Mouse (Mus musculus): ENCODE data around the gene Scfd2. TPM values are rescaled to one million over a fixed set of nuclear protein-coding genes. Genes with fewer than 3 reads are reported as not detected.
A peak's percentile ranks its signal among the peaks of the same experiment; 100 is the strongest.

Gene Scfd2
- polyA plus RNA-seq, 1 experiment from 2014 or later, result 19.7 TPM

- Histone ChIP-seq H3K27ac (peak overlapping the region; percentile 48; the same call in 1 of the 2 replicates), H3K27me3 (replicated peaks) (no peaks in the 10 kb centered on the region), H3K9ac (no peak overlapping the region), H3K4me2 (no peak overlapping the region), H3K9me3 (no peaks in the 10 kb centered on the region), H3K4me3 (replicated peaks) (no peak overlapping the region), H3K36me3 (no peaks in the 10 kb centered on the region), H3K4me1 (no peaks in the 10 kb centered on the region)
- 64% methylated on average over 6 of the region's 6 CpGs for WGBS
- ATAC-seq (ENCODE audit: insufficient read depth, low FRiP score, low read depth), result no peak
Observed at GRCm38 (mm10) chr5:74224480-74224879, 307.1 kb downstream of the Scfd2 start.

GRCm38 (mm10) chr5:74222626-74223025 lies 308.9 kb downstream of the Scfd2 start:
- H3K36me3 ChIP-seq, result no peaks in the 10 kb centered on the region
- no peak overlapping the region for H3K9ac ChIP-seq
- H3K4me2 ChIP-seq, result no peak overlapping the region
- no peak for ATAC-seq (ENCODE audit: insufficient read depth, low FRiP score, low read depth)
- no peak overlapping the region for H3K4me3 ChIP-seq (replicated peaks)
- H3K27ac ChIP-seq, result no peak overlapping the region
- WGBS, result 79% methylated on average over 4 of the region's 4 CpGs
- H3K4me1 ChIP-seq, result no peaks in the 10 kb centered on the region
- H3K27me3 ChIP-seq (replicated peaks), result no peaks in the 10 kb centered on the region
- no peaks in the 10 kb centered on the region for H3K9me3 ChIP-seq

GRCm38 (mm10) chr5:74218524-74218923 lies 313.0 kb downstream of the Scfd2 start:
- no peaks in the 10 kb centered on the region for H3K9me3 ChIP-seq
- H3K4me1 ChIP-seq, result 0 out of 2 replicates have a peak, but pooled peaks cover 5% of the 10 kb centered on the region
- no peak overlapping the region for H3K9ac ChIP-seq
- WGBS, result 66% methylated on average over 4 of the region's 4 CpGs
- H3K4me3 ChIP-seq (replicated peaks), result no peak overlapping the region
- no peak overlapping the region for H3K27ac ChIP-seq
- ATAC-seq (ENCODE audit: insufficient read depth, low FRiP score, low read depth), result no peak
- no peaks in the 10 kb centered on the region for H3K36me3 ChIP-seq
- no peak overlapping the region for H3K4me2 ChIP-seq
- H3K27me3 ChIP-seq (replicated peaks), result no peaks in the 10 kb centered on the region

- ATAC-seq (ENCODE audit: insufficient read depth, low FRiP score, low read depth), result no peak
- WGBS, result 44% methylated on average over 4 of the region's 4 CpGs
Observed at GRCm38 (mm10) chr5:74215125-74215524, 316.4 kb downstream of the Scfd2 start.

DNA sequence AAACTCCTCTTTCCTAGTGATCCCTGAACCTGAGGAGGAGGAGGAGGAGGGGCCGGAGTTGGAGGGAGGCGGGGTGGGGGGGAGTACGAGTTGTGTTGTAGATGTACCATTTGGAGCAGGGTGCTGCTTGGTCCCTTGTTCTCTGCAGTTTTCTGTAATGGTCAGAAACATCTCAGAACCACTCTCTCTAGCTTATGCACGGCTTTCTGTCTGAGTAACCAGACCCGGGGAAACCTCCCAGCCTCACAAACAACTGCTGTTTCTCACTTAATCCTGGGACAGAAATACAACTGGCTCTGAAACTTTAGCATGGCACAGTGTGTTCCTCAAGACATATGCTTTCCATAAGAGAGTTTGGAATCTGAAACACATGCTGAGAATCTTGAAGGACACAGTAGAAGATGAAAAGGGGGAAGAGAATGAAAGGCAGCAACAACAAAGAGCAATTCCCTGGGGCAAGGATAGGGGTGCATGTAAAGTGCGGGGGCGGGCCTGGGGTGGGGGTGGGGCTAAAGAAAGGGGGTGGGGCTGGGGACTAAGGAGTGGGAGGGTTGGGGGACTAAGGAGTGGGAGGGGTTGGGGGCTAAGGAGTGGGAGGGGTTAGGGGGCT lies 317.0 kb downstream of the Scfd2 start:
- Histone ChIP-seq H3K4me3 (replicated peaks) (no peak overlapping the region), H3K4me2 (no peak overlapping the region), H3K36me3 (no peaks in the 10 kb centered on the region), H3K27ac (no peak overlapping the region), H3K27me3 (replicated peaks) (no peaks in the 10 kb centered on the region), H3K4me1 (0 out of 2 replicates have a peak, but pooled peaks cover 5% of the 10 kb centered on the region), H3K9ac (no peak overlapping the region), H3K9me3 (no peaks in the 10 kb centered on the region)
- WGBS, result 13% methylated on average over 7 of the region's 7 CpGs
- ATAC-seq (ENCODE audit: insufficient read depth, low FRiP score, low read depth), result no peak

More at GRCm38 (mm10) chr5:74215125-74215524, 316.4 kb downstream of the Scfd2 start:
- H3K27ac ChIP-seq, result no peak overlapping the region
- 0 out of 2 replicates have a peak, but pooled peaks cover 5% of the 10 kb centered on the region for H3K4me1 ChIP-seq
- no peaks in the 10 kb centered on the region for H3K9me3 ChIP-seq
- H3K27me3 ChIP-seq (replicated peaks), result no peaks in the 10 kb centered on the region
- no peak overlapping the region for H3K4me2 ChIP-seq
- H3K9ac ChIP-seq, result no peak overlapping the region
- H3K36me3 ChIP-seq, result no peaks in the 10 kb centered on the region
- no peak overlapping the region for H3K4me3 ChIP-seq (replicated peaks)

- 65% methylated on average over 11 of the region's 11 CpGs for WGBS
- Histone ChIP-seq H3K4me2 (no peak overlapping the region), H3K9me3 (no peaks in the 10 kb centered on the region), H3K36me3 (no peaks in the 10 kb centered on the region), H3K4me3 (replicated peaks) (no peak overlapping the region), H3K9ac (no peak overlapping the region), H3K4me1 (0 out of 2 replicates have a peak, but pooled peaks cover 5% of the 10 kb centered on the region), H3K27me3 (replicated peaks) (no peaks in the 10 kb centered on the region), H3K27ac (no peak overlapping the region)
- ATAC-seq (ENCODE audit: insufficient read depth, low FRiP score, low read depth), result no peak
Observed at GRCm38 (mm10) chr5:74211346-74211745, 320.2 kb downstream of the Scfd2 start.

DNA sequence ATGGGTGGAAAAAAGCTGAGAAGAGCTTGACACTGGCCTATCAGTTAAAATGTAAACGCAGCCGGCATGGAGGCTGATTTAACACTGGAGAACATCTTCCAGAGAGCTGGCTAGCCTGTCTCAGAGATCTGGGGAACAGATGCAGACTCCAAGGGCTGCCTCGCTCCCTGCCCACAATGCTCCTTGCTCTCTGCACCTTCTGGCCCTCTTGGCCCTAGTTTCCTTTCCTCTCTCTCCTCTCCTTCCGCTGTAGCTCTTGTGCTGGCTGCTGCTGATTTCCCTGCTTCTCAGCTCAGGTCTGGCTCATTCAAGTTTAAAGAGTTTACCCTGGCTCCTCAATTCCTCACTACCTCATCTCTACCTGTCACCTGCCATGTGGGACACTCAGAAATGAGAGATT lies 321.9 kb downstream of the Scfd2 start:
- Histone ChIP-seq H3K4me2 (no peak overlapping the region), H3K4me3 (replicated peaks) (no peak overlapping the region), H3K36me3 (no peaks in the 10 kb centered on the region), H3K27me3 (replicated peaks) (no peaks in the 10 kb centered on the region), H3K4me1 (peaks cover 4% of the 10 kb centered on the region; the same call in 1 of the 2 replicates), H3K27ac (no peak overlapping the region), H3K9ac (no peak overlapping the region), H3K9me3 (no peaks in the 10 kb centered on the region)
- ATAC-seq (ENCODE audit: insufficient read depth, low FRiP score, low read depth), result no peak
- WGBS, result 58% methylated on average over 4 of the region's 4 CpGs

DNA sequence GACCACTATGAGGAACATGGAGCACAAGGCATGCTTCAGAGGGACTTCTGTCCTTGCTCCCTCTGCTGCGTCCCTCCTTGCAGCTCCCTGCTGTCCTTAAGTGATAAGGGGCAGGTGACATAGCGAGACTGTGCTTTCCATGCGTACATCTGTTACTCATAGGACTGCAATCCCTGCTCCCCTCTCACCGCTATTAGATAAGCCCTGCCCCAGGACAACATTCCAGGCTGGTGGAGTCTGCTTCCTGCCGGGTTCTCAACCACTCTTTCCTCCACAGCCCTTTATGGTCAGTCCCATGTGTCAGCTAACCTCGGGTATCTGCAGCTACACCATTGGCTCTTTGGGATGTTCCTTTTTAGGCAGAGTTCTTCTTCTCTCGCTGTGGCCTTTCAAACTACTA lies 323.1 kb downstream of the Scfd2 start:
- WGBS, result 47% methylated on average over 7 of the region's 7 CpGs
- no peaks in the 10 kb centered on the region for H3K9me3 ChIP-seq
- H3K4me2 ChIP-seq, result no peak overlapping the region
- 0 out of 2 replicates have a peak, but pooled peaks have one; percentile 17 for ATAC-seq (ENCODE audit: insufficient read depth, low FRiP score, low read depth)
- no peaks in the 10 kb centered on the region for H3K27me3 ChIP-seq (replicated peaks)
- no peak overlapping the region for H3K4me3 ChIP-seq (replicated peaks)
- peaks cover 4% of the 10 kb centered on the region; the same call in 1 of the 2 replicates for H3K4me1 ChIP-seq
- H3K9ac ChIP-seq, result no peak overlapping the region
- H3K27ac ChIP-seq, result no peak overlapping the region
- no peaks in the 10 kb centered on the region for H3K36me3 ChIP-seq

DNA sequence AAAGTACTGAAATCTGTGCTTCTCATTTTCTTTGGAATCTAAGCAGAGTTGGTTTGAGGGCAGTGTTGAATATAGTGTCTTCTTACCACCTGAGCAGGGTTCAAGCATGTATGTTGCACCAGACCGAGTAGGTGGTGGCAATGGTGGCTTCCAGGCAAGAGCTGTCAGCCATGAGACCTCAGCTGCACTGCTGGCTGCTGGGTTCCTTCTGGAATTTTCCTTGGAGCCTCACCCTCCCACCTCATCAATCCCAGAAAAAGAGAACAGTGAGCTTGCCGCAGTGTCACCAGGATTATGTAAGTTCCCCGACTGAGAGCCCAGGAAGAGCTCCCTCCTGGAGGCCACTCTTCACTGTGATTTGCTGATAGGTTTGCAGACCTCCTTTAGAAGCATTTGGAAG lies 324.4 kb downstream of the Scfd2 start:
- no peak for ATAC-seq (ENCODE audit: insufficient read depth, low FRiP score, low read depth)
- Histone ChIP-seq H3K4me2 (no peak overlapping the region), H3K27ac (no peak overlapping the region), H3K9ac (no peak overlapping the region), H3K4me1 (peaks cover 4% of the 10 kb centered on the region; the same call in 1 of the 2 replicates), H3K4me3 (replicated peaks) (no peak overlapping the region), H3K36me3 (no peaks in the 10 kb centered on the region), H3K9me3 (no peaks in the 10 kb centered on the region), H3K27me3 (replicated peaks) (no peaks in the 10 kb centered on the region)
- 63% methylated on average over 3 of the region's 3 CpGs for WGBS

- Histone ChIP-seq H3K4me3 (replicated peaks) (no peak overlapping the region), H3K36me3 (no peaks in the 10 kb centered on the region), H3K9me3 (no peaks in the 10 kb centered on the region), H3K27me3 (replicated peaks) (no peaks in the 10 kb centered on the region), H3K4me2 (no peak overlapping the region), H3K9ac (no peak overlapping the region), H3K27ac (no peak overlapping the region), H3K4me1 (peaks cover 6% of the 10 kb centered on the region; the same call in 1 of the 2 replicates)
- 88% methylated on average over 7 of the region's 7 CpGs for WGBS
- ATAC-seq (ENCODE audit: insufficient read depth, low FRiP score, low read depth), result no peak
Observed at GRCm38 (mm10) chr5:74206649-74207048, 324.9 kb downstream of the Scfd2 start.

DNA sequence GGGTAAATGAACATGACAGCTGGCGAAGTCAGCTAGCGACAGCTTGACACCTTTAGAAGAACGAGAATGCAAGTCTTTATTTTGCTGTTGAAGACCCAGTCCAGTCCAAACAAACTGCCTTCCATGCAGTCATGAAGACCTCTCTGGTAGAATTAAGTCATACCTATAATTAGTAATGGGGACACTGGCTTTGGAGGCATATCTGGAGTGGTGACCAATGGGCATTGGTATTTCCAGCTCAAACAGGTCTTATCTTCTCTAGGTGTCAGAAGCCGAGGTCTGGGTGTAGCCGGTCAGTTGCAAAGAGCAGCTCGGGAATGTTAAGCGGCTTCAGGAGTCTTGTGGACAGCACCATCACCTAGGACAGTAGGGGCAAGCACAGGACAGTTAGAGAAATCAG lies 325.5 kb downstream of the Scfd2 start:
- Histone ChIP-seq H3K4me1 (peaks cover 8% of the 10 kb centered on the region; the same call in 1 of the 2 replicates), H3K27ac (no peak overlapping the region), H3K36me3 (no peaks in the 10 kb centered on the region), H3K9me3 (no peaks in the 10 kb centered on the region), H3K4me3 (replicated peaks) (no peak overlapping the region), H3K9ac (no peak overlapping the region), H3K4me2 (no peak overlapping the region), H3K27me3 (replicated peaks) (no peaks in the 10 kb centered on the region)
- WGBS, result 83% methylated on average over 7 of the region's 7 CpGs
- no peak for ATAC-seq (ENCODE audit: insufficient read depth, low FRiP score, low read depth)

DNA sequence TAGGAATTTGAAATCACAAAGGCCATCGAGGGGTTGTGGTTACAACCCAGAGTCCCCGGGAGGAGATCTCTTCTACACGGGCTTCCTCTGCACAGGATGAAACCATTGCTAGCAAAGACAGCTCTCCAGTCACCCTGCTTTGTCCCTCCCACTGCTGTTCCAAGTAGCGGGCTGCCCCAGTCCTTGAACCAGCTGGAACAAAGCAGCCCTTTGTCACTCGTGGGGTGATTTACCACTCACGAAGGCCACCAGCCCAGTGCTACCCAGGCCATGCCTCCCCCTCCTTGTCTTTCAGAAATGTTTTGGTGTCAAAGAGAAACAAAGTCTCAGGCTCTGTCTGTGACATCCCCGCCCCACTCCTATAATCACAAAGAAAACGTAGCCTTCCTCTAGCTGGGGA lies 326.1 kb downstream of the Scfd2 start:
- H3K36me3 ChIP-seq, result no peaks in the 10 kb centered on the region
- H3K27ac ChIP-seq, result no peak overlapping the region
- H3K4me1 ChIP-seq, result peaks cover 8% of the 10 kb centered on the region; the same call in 1 of the 2 replicates
- H3K4me3 ChIP-seq (replicated peaks), result no peak overlapping the region
- H3K4me2 ChIP-seq, result no peak overlapping the region
- H3K9me3 ChIP-seq, result no peaks in the 10 kb centered on the region
- ATAC-seq (ENCODE audit: insufficient read depth, low FRiP score, low read depth), result no peak
- no peak overlapping the region for H3K9ac ChIP-seq
- WGBS, result 43% methylated on average over 8 of the region's 8 CpGs
- no peaks in the 10 kb centered on the region for H3K27me3 ChIP-seq (replicated peaks)

All from stomach, embryonic 15.5 days (tissue).